Mouse (Mus musculus) inflammation-experienced regulatory T-cells, adult 6 months (primary cell): ENCODE measurements at regions not wholly inside any gene's neighbourhood (a gene's known extent, or its start where the extent isn't known, plus 50 kb on each side); places are given as distances from the start of the nearest gene placed in this dataset.

Experiments
- ATAC-seq: one replicate; pipeline ENCODE4 v1.8.0; 2017

- no peak for ATAC-seq
Observed at GRCm38 (mm10) chr6:51118833-51119535, 313.5 kb upstream of the Nfe2l3 start.

- no peak for ATAC-seq
Observed at GRCm38 (mm10) chr6:51119691-51120302, 312.7 kb upstream of the Nfe2l3 start.

GRCm38 (mm10) chr6:51122941-51123340, 309.5 kb upstream of the Nfe2l3 start:
- ATAC-seq = no peak

- no peak for ATAC-seq
Observed at GRCm38 (mm10) chr6:51127851-51128250, 304.6 kb upstream of the Nfe2l3 start.

- no peak for ATAC-seq
Observed at GRCm38 (mm10) chr6:51129096-51129495, 303.4 kb upstream of the Nfe2l3 start.

- peak; percentile 82 for ATAC-seq
Observed at GRCm38 (mm10) chr6:51129591-51129990, 302.9 kb upstream of the Nfe2l3 start.

- no peak for ATAC-seq
Observed at GRCm38 (mm10) chr6:51144762-51145161, 287.7 kb upstream of the Nfe2l3 start.

- no peak for ATAC-seq
Observed at GRCm38 (mm10) chr6:51145863-51146262, 286.6 kb upstream of the Nfe2l3 start.

GRCm38 (mm10) chr6:51148821-51149220, 283.6 kb upstream of the Nfe2l3 start:
- ATAC-seq = no peak

- no peak for ATAC-seq
Observed at GRCm38 (mm10) chr6:51150066-51150465, 282.4 kb upstream of the Nfe2l3 start.

- ATAC-seq = no peak
Observed at GRCm38 (mm10) chr6:51150486-51150885, 282.0 kb upstream of the Nfe2l3 start.

GRCm38 (mm10) chr6:51150916-51151315, 281.6 kb upstream of the Nfe2l3 start:
- no peak for ATAC-seq

GRCm38 (mm10) chr6:51156836-51157370, 275.6 kb upstream of the Nfe2l3 start:
- ATAC-seq = no peak

- no peak for ATAC-seq
Observed at GRCm38 (mm10) chr6:51161149-51161548, 271.3 kb upstream of the Nfe2l3 start.

- no peak for ATAC-seq
Observed at GRCm38 (mm10) chr6:51162208-51163082, 270.0 kb upstream of the Nfe2l3 start.

GRCm38 (mm10) chr6:51163266-51163665, 269.2 kb upstream of the Nfe2l3 start:
- ATAC-seq = no peak

- ATAC-seq = no peak
Observed at GRCm38 (mm10) chr6:51163882-51164281, 268.6 kb upstream of the Nfe2l3 start.

GRCm38 (mm10) chr6:51167028-51167427, 265.4 kb upstream of the Nfe2l3 start:
- ATAC-seq = no peak

- peak; percentile 54 for ATAC-seq
Observed at GRCm38 (mm10) chr6:51168048-51168447, 264.4 kb upstream of the Nfe2l3 start.

- no peak for ATAC-seq
Observed at GRCm38 (mm10) chr6:51168775-51169695, 263.4 kb upstream of the Nfe2l3 start.

GRCm38 (mm10) chr6:51169971-51170411, 262.5 kb upstream of the Nfe2l3 start:
- ATAC-seq = no peak

GRCm38 (mm10) chr6:51170414-51170813, 262.1 kb upstream of the Nfe2l3 start:
- ATAC-seq = peak; percentile 49
